Mouse (Mus musculus): Measurements from ENCODE around the gene Bcl11b. TPM values are rescaled to one million over a fixed set of nuclear protein-coding genes. Genes with fewer than 3 reads are reported as not detected.

The Bcl11b gene
- polyA plus RNA-seq, 1 experiment = 0.70 TPM

GRCm38 (mm10) chr12:107971081-107971780, 32.2 kb downstream of the Bcl11b start:
- no peak for DNase-seq (ENCODE audit: low read depth)

GRCm38 (mm10) chr12:107970637-107971036, 32.8 kb downstream of the Bcl11b start:
- no peak for DNase-seq (ENCODE audit: low read depth)

- no peak for DNase-seq (ENCODE audit: low read depth)
Observed at GRCm38 (mm10) chr12:107969841-107970371, 33.5 kb downstream of the Bcl11b start.

- no peak for DNase-seq (ENCODE audit: low read depth)
Observed at GRCm38 (mm10) chr12:107969126-107969525, 34.3 kb downstream of the Bcl11b start.

- DNase-seq (ENCODE audit: low read depth) = no peak
Observed at GRCm38 (mm10) chr12:107968331-107968730, 35.1 kb downstream of the Bcl11b start.

GRCm38 (mm10) chr12:107967026-107967425, 36.4 kb downstream of the Bcl11b start:
- DNase-seq (ENCODE audit: low read depth) = no peak

- no peak for DNase-seq (ENCODE audit: low read depth)
Observed at GRCm38 (mm10) chr12:107965103-107965502, 38.3 kb downstream of the Bcl11b start.

GRCm38 (mm10) chr12:107964396-107965085, 38.9 kb downstream of the Bcl11b start:
- DNase-seq (ENCODE audit: low read depth) = no peak

GRCm38 (mm10) chr12:107962852-107963251, 40.5 kb downstream of the Bcl11b start:
- no peak for DNase-seq (ENCODE audit: low read depth)

GRCm38 (mm10) chr12:107961843-107962242, 41.6 kb downstream of the Bcl11b start:
- no peak for DNase-seq (ENCODE audit: low read depth)

GRCm38 (mm10) chr12:107960789-107961491, 42.5 kb downstream of the Bcl11b start:
- DNase-seq (ENCODE audit: low read depth) = no peak

GRCm38 (mm10) chr12:107960365-107960764, 43.0 kb downstream of the Bcl11b start:
- DNase-seq (ENCODE audit: low read depth) = no peak

GRCm38 (mm10) chr12:107959872-107960271, 43.5 kb downstream of the Bcl11b start:
- DNase-seq (ENCODE audit: low read depth) = no peak

GRCm38 (mm10) chr12:107953044-107953684, 50.2 kb downstream of the Bcl11b start:
- peak; percentile 70 for DNase-seq (ENCODE audit: low read depth)

GRCm38 (mm10) chr12:107952318-107952724, 51.1 kb downstream of the Bcl11b start:
- no peak for DNase-seq (ENCODE audit: low read depth)

GRCm38 (mm10) chr12:107950667-107951179, 52.7 kb downstream of the Bcl11b start:
- no peak for DNase-seq (ENCODE audit: low read depth)

- no peak for DNase-seq (ENCODE audit: low read depth)
Observed at GRCm38 (mm10) chr12:107949416-107949815, 54.0 kb downstream of the Bcl11b start.

GRCm38 (mm10) chr12:107942100-107942499, 61.3 kb downstream of the Bcl11b start:
- no peak for DNase-seq (ENCODE audit: low read depth)

GRCm38 (mm10) chr12:107940774-107941173, 62.6 kb downstream of the Bcl11b start:
- DNase-seq (ENCODE audit: low read depth) = no peak

GRCm38 (mm10) chr12:107939177-107939576, 64.2 kb downstream of the Bcl11b start:
- DNase-seq (ENCODE audit: low read depth) = no peak

- no peak for DNase-seq (ENCODE audit: low read depth)
Observed at GRCm38 (mm10) chr12:107936972-107937371, 66.4 kb downstream of the Bcl11b start.

- DNase-seq (ENCODE audit: low read depth) = no peak
Observed at GRCm38 (mm10) chr12:107936406-107936805, 67.0 kb downstream of the Bcl11b start.
